Mouse (Mus musculus) liver, embryonic 11.5 days (tissue): ENCODE results near the gene Prkcsh. TPM values are rescaled to one million over a fixed set of nuclear protein-coding genes. Genes with fewer than 3 reads are reported as not detected.

ENCODE experiments used
- ATAC-seq: fragments of 200-750 bp; cut with Nextera tagmentation; replicated peaks from 2 replicates; pipeline ENCODE4 v1.8.0; 2017; ENCODE audit warnings: moderate number of reproducible peaks, mild to moderate bottlenecking, moderate TSS enrichment, moderate library complexity; ENCODE audit not compliant: low FRiP score
- DNase-seq: peaks from one replicate; pipeline ENCODE4 v3.0.0-alpha.2; 2017; ENCODE audit warnings: low spot score
- H3K27ac ChIP-seq: fragments of 300-500 bp; sonication (generic); 2 replicates; pipeline ENCODE4 v1.5.1; 2014; ENCODE audit warnings: mild to moderate bottlenecking, low read depth, low read length, control low read depth
- H3K27me3 ChIP-seq: fragments of 300-500 bp; sonication (generic); replicated peaks from 2 replicates; pipeline ENCODE4 v1.6.1; 2014; ENCODE audit warnings: low read length, mixed read lengths; ENCODE audit not compliant: control insufficient read depth, insufficient read depth
- H3K36me3 ChIP-seq: fragments of 300-500 bp; sonication (generic); 2 replicates; pipeline ENCODE4 v1.6.1; 2014; ENCODE audit warnings: mild to moderate bottlenecking, low read length, moderate library complexity, mixed read lengths; ENCODE audit not compliant: control insufficient read depth, insufficient read depth
- H3K4me1 ChIP-seq: fragments of 300-500 bp; sonication (generic); replicated peaks from 2 replicates; pipeline ENCODE4 v1.6.1; 2014; ENCODE audit warnings: low read length, mixed read lengths; ENCODE audit not compliant: control insufficient read depth, insufficient read depth
- H3K4me2 ChIP-seq: fragments of 300-500 bp; sonication (generic); 2 replicates; pipeline ENCODE4 v1.6.1; 2014; ENCODE audit warnings: mild to moderate bottlenecking, control low read depth, moderate library complexity
- H3K4me3 ChIP-seq: fragments of 300-500 bp; sonication (generic); 2 replicates; pipeline ENCODE4 v1.5.1; 2014; ENCODE audit warnings: low read depth, low read length, control low read depth
- H3K9ac ChIP-seq: fragments of 300-500 bp; sonication (generic); 2 replicates; pipeline ENCODE4 v1.6.1; 2014; ENCODE audit warnings: low read depth, low read length, control low read depth
- H3K9me3 ChIP-seq: fragments of 300-500 bp; sonication (generic); 2 replicates; pipeline ENCODE4 v1.6.1; 2016; ENCODE audit warnings: low read length, inconsistent platforms, mixed read lengths; ENCODE audit not compliant: control insufficient read depth
- WGBS: fragments of 180-500 bp; shearing (Covaris S2); extraction: QIAGEN DNeasy Blood & Tissue Kit; methylation state at CpG from one replicate; pipeline ENCODE4 v1.1.7; 2014; 5-methylcytosine and 5-hydroxymethylcytosine counted together
- polyA plus RNA-seq: library from polyadenylated mRNA; unstranded; fragments of >200 nt; fragmentation: Nextera tagmentation; extraction: Ambion mirVana; gene quantifications from 2 replicates; pipeline ENCODE4 v1.2.1, GENCODE M21; 2014

The Prkcsh gene
- polyA plus RNA-seq, 1 experiment from 2014 or later = 89.4 TPM

GRCm38 (mm10) chr9:22049721-22050270 lies 47.2 kb downstream of the Prkcsh start:
- Histone ChIP-seq H3K4me3 (no peak overlapping the region), H3K9me3 (no peaks in the 10 kb centered on the region), H3K4me2 (peak overlapping the region; percentile 75; the same call in 1 of the 2 replicates), H3K36me3 (no peaks in the 10 kb centered on the region), H3K27me3 (peaks cover 61% of the 10 kb centered on the region), H3K27ac (no peak overlapping the region), H3K9ac (no peak overlapping the region), H3K4me1 (peaks cover 19% of the 10 kb centered on the region)
- WGBS = 50% methylated on average over 4 of the region's 4 CpGs
- DNase-seq = no peak
- no peak for ATAC-seq

DNA sequence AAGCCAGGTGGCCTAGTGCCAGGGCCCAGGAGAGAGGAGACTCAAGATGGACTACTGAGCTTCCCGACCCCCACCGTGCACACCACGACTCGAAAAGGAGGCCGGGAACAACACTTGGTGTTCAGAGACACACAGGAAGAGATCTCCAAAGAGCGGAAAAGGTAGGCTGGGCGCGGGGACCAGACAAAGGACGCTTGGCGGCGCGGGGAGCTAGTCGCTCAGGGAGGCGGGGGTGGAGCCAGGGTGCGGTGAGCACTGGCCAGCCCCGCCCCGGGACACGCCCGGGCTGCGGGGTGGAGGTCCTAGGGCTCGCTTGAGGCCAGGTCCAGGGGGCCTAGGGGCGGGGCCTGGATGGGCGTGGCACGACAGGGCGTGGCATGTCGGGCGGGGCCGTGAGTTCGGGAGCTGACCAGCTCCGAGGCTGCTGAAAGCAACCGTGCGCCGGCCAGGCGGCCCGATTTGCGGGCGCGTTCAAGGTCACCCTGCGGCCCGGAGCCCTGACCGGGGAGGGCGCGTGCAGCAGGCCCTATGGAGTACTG lies 47.8 kb downstream of the Prkcsh start:
- H3K27ac ChIP-seq = no peak overlapping the region
- H3K4me1 ChIP-seq = peaks cover 19% of the 10 kb centered on the region
- DNase-seq (peak; percentile 82), ATAC-seq (peak; percentile 76)
- peak overlapping the region; percentile 41 for H3K4me3 ChIP-seq
- no peaks in the 10 kb centered on the region for H3K9me3 ChIP-seq
- 2% methylated on average over 43 of the region's 43 CpGs for WGBS
- peaks cover 61% of the 10 kb centered on the region for H3K27me3 ChIP-seq
- H3K36me3 ChIP-seq = no peaks in the 10 kb centered on the region
- H3K9ac ChIP-seq = no peak overlapping the region
- H3K4me2 ChIP-seq = peak overlapping the region; percentile 75

DNA sequence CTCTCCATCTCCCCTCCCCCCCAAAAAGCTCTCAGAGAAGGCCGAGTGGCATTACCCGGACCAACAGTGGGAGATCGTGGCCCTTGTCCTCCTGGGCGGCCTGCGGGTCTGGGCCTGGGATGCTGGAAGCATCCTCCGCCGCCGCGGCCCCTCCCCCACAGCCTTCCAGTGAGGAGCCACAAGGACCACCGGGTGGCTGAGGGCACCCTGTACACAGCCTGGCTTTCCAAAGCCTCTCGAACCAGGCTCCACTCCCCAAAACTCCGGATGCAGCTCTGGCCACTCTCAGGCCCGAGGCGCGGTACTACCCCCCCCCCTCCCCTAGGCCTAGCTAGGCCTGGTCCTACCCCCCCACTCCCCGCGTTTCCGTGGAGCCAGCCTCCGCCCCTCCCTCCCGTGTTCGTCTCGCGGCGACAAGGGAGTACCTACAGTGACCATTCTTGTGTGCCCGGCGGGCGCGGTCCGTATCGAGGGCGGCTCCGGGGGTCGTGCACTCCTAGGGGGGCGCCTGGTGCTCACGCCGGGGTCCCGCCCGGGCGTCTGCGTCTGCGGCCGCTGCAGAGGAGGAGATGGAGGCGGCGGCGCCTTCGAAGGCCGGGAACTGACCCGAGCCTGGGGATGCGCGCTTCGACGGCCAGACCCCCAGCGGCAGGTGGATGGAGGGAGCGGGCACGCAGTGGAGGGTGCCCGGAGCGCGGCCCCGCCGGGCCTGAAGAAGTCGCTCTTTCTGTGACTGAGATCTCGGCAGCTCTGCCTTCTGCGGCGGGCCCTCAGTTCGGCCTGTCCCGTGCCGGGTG lies 48.8 kb downstream of the Prkcsh start:
- Histone ChIP-seq H3K27me3 (peaks cover 65% of the 10 kb centered on the region), H3K27ac (no peak overlapping the region), H3K9ac (no peak overlapping the region), H3K4me3 (peak overlapping the region; percentile 41), H3K36me3 (no peaks in the 10 kb centered on the region), H3K4me1 (peaks cover 19% of the 10 kb centered on the region), H3K4me2 (peak overlapping the region; percentile 75), H3K9me3 (no peaks in the 10 kb centered on the region)
- 3% methylated on average over 67 of the region's 67 CpGs for WGBS
- DNase-seq (peak; percentile 43), ATAC-seq (no peak)

GRCm38 (mm10) chr9:22051958-22052254 lies 49.3 kb downstream of the Prkcsh start, which contains the start of gene Elavl3:
TSS of gene Elavl3 (minus strand) at chr9:22052023.
- Histone ChIP-seq H3K9ac (no peak within 1 kb of the TSS), H3K27me3 (peaks cover 65% of the 10 kb centered on the region)
- no peak for DNase-seq

GRCm38 (mm10) chr9:22053657-22054056 lies 51.1 kb downstream of the Prkcsh start:
- DNase-seq (no peak), ATAC-seq (no peak)

More at GRCm38 (mm10) chr9:22051958-22052254, 49.3 kb downstream of the Prkcsh start, which contains the start of gene Elavl3:
- no peak for ATAC-seq
- Histone ChIP-seq H3K27ac (no peak within 1 kb of the TSS), H3K4me2 (peak within 1 kb of the TSS; percentile 75), H3K9me3 (no peaks in the 10 kb centered on the region), H3K4me3 (peak within 1 kb of the TSS; percentile 41), H3K4me1 (peaks cover 19% of the 10 kb centered on the region), H3K36me3 (no peaks in the 10 kb centered on the region)
- 3% methylated on average over 28 of the region's 28 CpGs for WGBS

DNA sequence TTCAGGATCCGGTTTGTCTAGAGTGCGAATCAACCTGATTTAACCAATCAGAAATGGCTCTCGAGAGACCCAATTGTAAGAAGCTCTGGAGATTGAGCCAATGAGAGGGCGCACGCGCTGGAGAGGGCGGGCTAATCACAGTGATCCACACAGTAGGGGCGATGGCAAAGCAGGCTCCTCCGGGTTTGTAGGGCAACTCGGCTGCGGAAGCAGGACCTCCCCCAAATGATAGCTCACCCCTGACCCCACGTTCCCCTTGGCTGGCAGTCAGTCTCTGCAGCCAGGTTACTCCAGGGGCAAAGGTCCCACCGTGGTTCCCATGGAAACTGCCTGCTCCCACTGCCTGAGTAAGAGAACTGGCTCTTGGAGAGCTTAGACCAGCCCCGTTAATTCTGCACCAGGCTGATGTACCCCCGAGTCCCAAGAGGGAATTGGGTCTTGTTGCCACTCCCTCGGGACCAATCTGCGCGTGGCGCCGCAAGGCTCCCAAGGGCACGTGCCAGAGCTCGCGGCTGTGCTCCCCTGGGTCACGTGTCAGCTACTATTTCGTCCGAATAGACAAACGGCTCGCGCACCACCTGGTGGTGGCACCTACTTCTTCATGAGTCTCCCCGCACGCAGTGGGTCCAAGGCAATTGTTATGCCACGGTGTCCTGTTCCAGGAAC lies 51.9 kb downstream of the Prkcsh start:
- Histone ChIP-seq H3K4me1 (peaks cover 19% of the 10 kb centered on the region), H3K9me3 (no peaks in the 10 kb centered on the region), H3K27me3 (peaks cover 52% of the 10 kb centered on the region), H3K36me3 (peaks cover 10% of the 10 kb centered on the region), H3K4me2 (peak overlapping the region; percentile 51), H3K9ac (no peak overlapping the region), H3K4me3 (0 out of 2 replicates have a peak overlapping the region, but pooled peaks have one; percentile 3), H3K27ac (no peak overlapping the region)
- WGBS = 2% methylated on average over 32 of the region's 32 CpGs
- peak; percentile 78 for DNase-seq
- ATAC-seq = peak; percentile 60

More at GRCm38 (mm10) chr9:22053657-22054056, 51.1 kb downstream of the Prkcsh start:
- 16% methylated on average over 6 of the region's 7 CpGs for WGBS
- Histone ChIP-seq H3K4me3 (no peak overlapping the region), H3K9me3 (no peaks in the 10 kb centered on the region), H3K4me1 (peaks cover 19% of the 10 kb centered on the region), H3K4me2 (no peak overlapping the region), H3K27ac (no peak overlapping the region), H3K27me3 (peaks cover 58% of the 10 kb centered on the region), H3K36me3 (peaks cover 5% of the 10 kb centered on the region), H3K9ac (no peak overlapping the region)

GRCm38 (mm10) chr9:22055713-22056112 lies 53.1 kb downstream of the Prkcsh start:
- Histone ChIP-seq H3K27me3 (peaks cover 41% of the 10 kb centered on the region), H3K4me2 (no peak overlapping the region), H3K36me3 (peaks cover 11% of the 10 kb centered on the region), H3K27ac (no peak overlapping the region), H3K4me3 (no peak overlapping the region), H3K4me1 (peaks cover 14% of the 10 kb centered on the region), H3K9ac (no peak overlapping the region), H3K9me3 (no peaks in the 10 kb centered on the region)
- WGBS = 34% methylated on average over 29 of the region's 29 CpGs
- DNase-seq = no peak
- no peak for ATAC-seq

- Histone ChIP-seq H3K9ac (no peak overlapping the region), H3K27me3 (peaks cover 34% of the 10 kb centered on the region), H3K9me3 (no peaks in the 10 kb centered on the region), H3K36me3 (peaks cover 11% of the 10 kb centered on the region), H3K4me1 (peaks cover 8% of the 10 kb centered on the region), H3K27ac (no peak overlapping the region), H3K4me3 (no peak overlapping the region), H3K4me2 (no peak overlapping the region)
- ATAC-seq (no peak), DNase-seq (no peak)
- WGBS = 77% methylated on average over 9 of the region's 9 CpGs
Measured at GRCm38 (mm10) chr9:22056303-22056910, 53.8 kb downstream of the Prkcsh start.
